ENCODE assay signal across 8 mouse cellular contexts in the genomic region with DNA sequence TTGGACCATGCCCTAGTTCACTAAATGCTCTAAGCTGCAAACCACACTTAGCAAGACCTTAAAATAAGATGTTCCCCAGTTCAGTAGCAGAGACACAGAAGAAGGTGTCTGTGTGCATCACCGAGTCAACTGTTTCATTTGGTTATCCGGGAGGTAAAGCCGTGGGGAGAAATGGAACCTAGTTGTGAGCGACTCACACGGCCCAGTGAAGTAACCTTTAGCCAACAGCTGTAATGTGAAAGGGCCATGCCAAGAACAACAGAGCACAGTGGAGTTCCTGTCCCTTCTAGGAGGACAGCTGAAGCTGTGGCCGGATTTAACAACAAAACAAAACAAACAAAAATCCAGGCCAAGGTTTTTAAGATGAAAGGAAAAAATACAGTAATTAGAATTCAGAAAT. TPM values are rescaled to one million over a fixed set of nuclear protein-coding genes. Genes with fewer than 3 reads are reported as not detected.
DNase-seq lines count a peak whose midpoint lies in the region; ATAC-seq and TF ChIP-seq lines count a peak whose summit lies in the region.

No protein-coding gene starts in this region.

- no peak for ATAC-seq in CD4-positive, CD25-positive, alpha-beta regulatory T cell, adult 4 months

- DNase-seq in left cerebral cortex, adult 2 months (ENCODE audit: extremely low spot score in 1 of 2, low spot score in 2 of 2): no peak
- no peak for DNase-seq in left cerebral cortex, postnatal 25 days (ENCODE audit: low spot score in 2 of 2)
- DNase-seq in heart, adult 18-20 months: peak; percentile 78 to 81
- peak; percentile 52 to 63 for DNase-seq in kidney, postnatal 25 days
- peak; percentile 53 for DNase-seq in skeletal muscle tissue, adult 2 months (ENCODE audit: low read depth, low spot score)
- no peak for DNase-seq in spleen, postnatal 14 days (ENCODE audit: low spot score in 2 of 2)
- DNase-seq in thymus, postnatal 14 days: no peak

- peak overlapping the region; percentile 92 for H3K27ac ChIP-seq in left cerebral cortex, adult 2 months

- peak overlapping the region; percentile 58 for H3K4me3 ChIP-seq in left cerebral cortex, adult 2 months

- no peak for TF ChIP-seq CTCF in left cerebral cortex, adult 2 months (IDR thresholded peaks at IDR 0.05)

- intact Hi-C loops in left cerebral cortex, adult 2 months (cut with DNase I): loop anchor here (5.0 kb wide), 2 partner anchors 59 to 96 kb away; no protein-coding TSS in a partner anchor
- intact Hi-C loops in left cerebral cortex, postnatal 25 days (cut with DNase I): no loop called here

RNA-seq across cellular contexts. Expression of gene 4930455H04Rik, which starts 1.3 kb away (rescaled TPM):
- not detected for total RNA-seq in left cerebral cortex, adult 2 months (2021)
- not detected for total RNA-seq in left cerebral cortex, postnatal 25 days (2021)
- under 1 TPM in 1 of 2 experiments, not detected in 1; 0.21 TPM for total RNA-seq in heart, adult 18-20 months (2021)
- not detected for polyA plus RNA-seq in CD4-positive, CD25-positive, alpha-beta regulatory T cell, adult 4 months (2017; shearing (Covaris generic))

RNA-seq across cellular contexts. Expression of gene Palmd, which starts 2.0 kb away (rescaled TPM):
- 10 to 100 TPM; 21.6 to 23.6 TPM for total RNA-seq in left cerebral cortex, adult 2 months (2021)
- 10 to 100 TPM; 21.9 to 27.1 TPM for total RNA-seq in left cerebral cortex, postnatal 25 days (2021)
- 10 to 100 TPM; 46.9 to 50.3 TPM for total RNA-seq in heart, adult 18-20 months (2021)
- polyA plus RNA-seq in CD4-positive, CD25-positive, alpha-beta regulatory T cell, adult 4 months (2017; shearing (Covaris generic)): under 1 TPM in 1 of 2 experiments, not detected in 1; 0.12 TPM

Comparison
In these comparisons a context has a peak if more than half of its experiments do, and no peak if none do; other contexts are left out.
1. DNase-seq: peak in heart, adult 18-20 months (2 of 2), kidney, postnatal 25 days (2 of 2) and skeletal muscle tissue, adult 2 months (single experiment); none in left cerebral cortex, adult 2 months (0 of 2), left cerebral cortex, postnatal 25 days (0 of 2), spleen, postnatal 14 days (0 of 2) and thymus, postnatal 14 days (single experiment).